Mouse (Mus musculus): ENCODE results near the gene Wdr45b. TPM values are rescaled to one million over a fixed set of nuclear protein-coding genes. Genes with fewer than 3 reads are reported as not detected.

Wdr45b gene
- polyA plus RNA-seq, 1 experiment from 2014 or later: 53.3 TPM

DNA sequence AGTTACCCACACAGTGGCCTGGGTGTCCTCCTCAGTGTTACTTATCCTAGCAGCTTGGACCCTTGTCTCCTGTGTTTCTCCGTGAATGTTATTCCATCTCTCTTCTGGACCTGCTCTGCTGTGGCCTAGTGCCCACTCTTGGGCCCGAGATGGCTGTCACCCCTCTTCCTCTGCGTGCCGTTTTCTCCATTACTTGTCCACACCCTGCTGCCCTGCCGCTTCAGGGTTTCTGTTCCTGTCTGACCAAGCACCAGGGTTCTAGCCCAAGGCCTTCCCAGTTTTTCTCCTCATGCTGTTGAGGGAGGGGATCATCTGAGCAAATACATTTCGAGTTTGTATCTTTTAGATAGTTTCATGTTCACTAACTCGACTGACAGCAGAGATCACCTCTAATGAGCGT, 76.7 kb downstream of the Wdr45b start:
- no peaks in the 10 kb centered on the region for H3K9me3 ChIP-seq (ENCODE audit: control insufficient read depth, low read length)
- no peaks in the 10 kb centered on the region for H3K27me3 ChIP-seq (replicated peaks; ENCODE audit: control insufficient read depth, insufficient read depth, low read length)
- no peak overlapping the region for H3K4me3 ChIP-seq (ENCODE audit: low read depth, low read length)
- peaks cover 3% of the 10 kb centered on the region; the same call in 1 of the 2 replicates for H3K36me3 ChIP-seq (ENCODE audit: control insufficient read depth, insufficient read depth, low read length)
- no peak overlapping the region for H3K9ac ChIP-seq (ENCODE audit: low read depth, low read length)
- ATAC-seq (replicated peaks; ENCODE audit: low FRiP score): no peak
- H3K4me1 ChIP-seq (replicated peaks; ENCODE audit: control insufficient read depth, insufficient read depth, low read length): peaks cover 19% of the 10 kb centered on the region
- no peak overlapping the region for H3K27ac ChIP-seq (ENCODE audit: low read depth, low read length)
- WGBS: 86% methylated on average over 8 of the region's 8 CpGs
- no peak for DNase-seq (ENCODE audit: low spot score)
- H3K4me2 ChIP-seq: no peak overlapping the region

Small RNA genes within 50 kb of the gene (microRNA-seq; reads per million reads assigned to microRNA genes)
- not detected for gene Mir7236 (ENCODE audit: borderline number of aligned reads)

Other genes starting within 250 kb of the Wdr45b start
- gene Tex19.2, start 235.8 kb downstream of the Wdr45b start, polyA plus RNA-seq (2014; fragmentation: Nextera tagmentation; extraction: Ambion mirVana): 0.29 TPM in 1 of 2 replicates, not detected in the other
- 0.43 and 0.44 TPM in 2 replicates for gene Tex19.1, start 208.3 kb downstream of the Wdr45b start, polyA plus RNA-seq (2014; fragmentation: Nextera tagmentation; extraction: Ambion mirVana)
- not detected in 2 replicates for gene Uts2r, start 194.2 kb downstream of the Wdr45b start, polyA plus RNA-seq (2014; fragmentation: Nextera tagmentation; extraction: Ambion mirVana)
- gene Hexdc, start 150.0 kb downstream of the Wdr45b start, polyA plus RNA-seq (2014; fragmentation: Nextera tagmentation; extraction: Ambion mirVana): 5.1 and 5.6 TPM in 2 replicates
- 21.7 and 23.4 TPM in 2 replicates for gene Ogfod3, start 149.7 kb downstream of the Wdr45b start, polyA plus RNA-seq (2014; fragmentation: Nextera tagmentation; extraction: Ambion mirVana)
- 35.1 and 38.2 TPM in 2 replicates for gene Cybc1, start 125.1 kb downstream of the Wdr45b start, polyA plus RNA-seq (2014; fragmentation: Nextera tagmentation; extraction: Ambion mirVana)
- 81.5 and 89.4 TPM in 2 replicates for gene Narf, start 117.2 kb downstream of the Wdr45b start, polyA plus RNA-seq (2014; fragmentation: Nextera tagmentation; extraction: Ambion mirVana)
- gene Foxk2, start 94.5 kb downstream of the Wdr45b start, polyA plus RNA-seq (2014; fragmentation: Nextera tagmentation; extraction: Ambion mirVana): 9.3 and 10.7 TPM in 2 replicates
- gene Rab40b, start 33.8 kb upstream of the Wdr45b start, polyA plus RNA-seq (2014; fragmentation: Nextera tagmentation; extraction: Ambion mirVana): 0.94 and 1.2 TPM in 2 replicates
- 8.6 and 10.5 TPM in 2 replicates for gene Fn3krp, start 67.0 kb upstream of the Wdr45b start, polyA plus RNA-seq (2014; fragmentation: Nextera tagmentation; extraction: Ambion mirVana)
- 4.7 and 7.8 TPM in 2 replicates for gene Fn3k, start 80.5 kb upstream of the Wdr45b start, polyA plus RNA-seq (2014; fragmentation: Nextera tagmentation; extraction: Ambion mirVana)
- gene Tbcd, start 97.5 kb upstream of the Wdr45b start, polyA plus RNA-seq (2014; fragmentation: Nextera tagmentation; extraction: Ambion mirVana): 35.9 and 37.7 TPM in 2 replicates
- 0.16 and 0.26 TPM in 2 replicates for gene Zfp750, start 164.9 kb upstream of the Wdr45b start, polyA plus RNA-seq (2014; fragmentation: Nextera tagmentation; extraction: Ambion mirVana)